Mouse (Mus musculus) hindbrain, embryonic 16.5 days (tissue): ENCODE results near the gene Orc5. TPM values are rescaled to one million over a fixed set of nuclear protein-coding genes. Genes with fewer than 3 reads are reported as not detected.

ENCODE experiments used
- ATAC-seq: fragments of 200-750 bp; cut with Nextera tagmentation; 2 replicates; pipeline ENCODE4 v1.8.0; 2017; ENCODE audit warnings: moderate TSS enrichment, moderate library complexity
- H3K27ac ChIP-seq: fragments of 300-500 bp; sonication (generic); 2 replicates; pipeline ENCODE4 v1.5.1; 2014; ENCODE audit warnings: low read depth, mild to moderate bottlenecking, control low read depth, low read length, moderate library complexity
- H3K27me3 ChIP-seq: fragments of 300-500 bp; sonication (generic); replicated peaks from 2 replicates; pipeline ENCODE4 v1.6.1; 2014; ENCODE audit warnings: low read length; ENCODE audit not compliant: control insufficient read depth, insufficient read depth
- H3K36me3 ChIP-seq: fragments of 300-500 bp; sonication (generic); 2 replicates; pipeline ENCODE4 v1.6.1; 2014; ENCODE audit warnings: mild to moderate bottlenecking, low read length, moderate library complexity, mixed read lengths; ENCODE audit not compliant: control insufficient read depth, insufficient read depth
- H3K4me1 ChIP-seq: fragments of 300-500 bp; sonication (generic); 2 replicates; pipeline ENCODE4 v1.6.1; 2014; ENCODE audit warnings: low read depth, low read length; ENCODE audit not compliant: control insufficient read depth, insufficient read depth
- H3K4me2 ChIP-seq: fragments of 300-500 bp; sonication (generic); 2 replicates; pipeline ENCODE4 v1.6.1; 2014; ENCODE audit warnings: mild to moderate bottlenecking, low read length, control low read depth, moderate library complexity
- H3K4me3 ChIP-seq: fragments of 300-500 bp; sonication (generic); 2 replicates; pipeline ENCODE4 v1.5.1; 2014; ENCODE audit warnings: mild to moderate bottlenecking, low read length, control low read depth, moderate library complexity
- H3K9ac ChIP-seq: fragments of 300-500 bp; sonication (generic); 2 replicates; pipeline ENCODE4 v1.6.1; 2014; ENCODE audit warnings: low read depth, mild to moderate bottlenecking, control low read depth, low read length, moderate library complexity
- H3K9me3 ChIP-seq: fragments of 300-500 bp; sonication (generic); 2 replicates; pipeline ENCODE4 v1.6.1; 2014; ENCODE audit warnings: mild to moderate bottlenecking, low read length, moderate library complexity; ENCODE audit not compliant: control insufficient read depth
- WGBS: fragments of 180-500 bp; shearing (Covaris S2); extraction: QIAGEN DNeasy Blood & Tissue Kit; methylation state at CpG from one replicate; pipeline ENCODE4 v1.1.7; 2014; 5-methylcytosine and 5-hydroxymethylcytosine counted together
- polyA plus RNA-seq: library from polyadenylated mRNA; unstranded; fragments of >200 nt; fragmentation: Nextera tagmentation; extraction: Ambion mirVana; gene quantifications from 2 replicates; pipeline ENCODE4 v1.2.1, GENCODE M21; 2015

Gene Orc5
- polyA plus RNA-seq, 1 experiment from 2014 or later = 37.8 TPM

- Histone ChIP-seq H3K4me3 (no peak overlapping the region), H3K4me2 (no peak overlapping the region), H3K4me1 (no peaks in the 10 kb centered on the region), H3K9ac (no peak overlapping the region), H3K27me3 (no peaks in the 10 kb centered on the region), H3K27ac (no peak overlapping the region), H3K9me3 (no peaks in the 10 kb centered on the region), H3K36me3 (no peaks in the 10 kb centered on the region)
- ATAC-seq = no peak
- WGBS = 96% methylated on average over 6 of the region's 6 CpGs
These were observed 22.7 kb upstream of the Orc5 start for GRCm38 (mm10) chr5:22572881-22573280.

DNA sequence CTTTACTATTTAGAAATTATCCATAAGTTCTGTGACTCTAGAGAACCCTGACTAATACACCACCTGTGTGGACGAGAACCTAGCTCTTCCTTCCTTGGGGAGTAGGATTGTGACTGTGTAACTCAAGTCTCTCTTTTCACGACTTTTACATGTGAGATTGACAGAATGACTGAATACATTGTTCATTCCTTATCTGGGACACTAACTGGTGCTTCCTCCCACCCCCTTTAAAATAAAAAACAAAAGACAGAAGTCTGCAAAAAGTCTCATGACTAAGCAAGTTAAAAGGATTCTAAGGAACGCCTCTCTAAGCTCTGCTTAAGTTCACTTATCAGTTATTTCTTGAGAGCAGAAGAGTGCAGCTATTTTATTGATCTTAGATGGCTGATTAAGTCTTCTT is 22.2 kb upstream of the Orc5 start:
- Histone ChIP-seq H3K4me2 (no peak overlapping the region), H3K4me3 (no peak overlapping the region), H3K4me1 (no peaks in the 10 kb centered on the region), H3K9ac (no peak overlapping the region), H3K27me3 (no peaks in the 10 kb centered on the region), H3K27ac (no peak overlapping the region), H3K9me3 (no peaks in the 10 kb centered on the region), H3K36me3 (no peaks in the 10 kb centered on the region)
- 75% methylated on average over 3 of the region's 3 CpGs for WGBS
- ATAC-seq = no peak

DNA sequence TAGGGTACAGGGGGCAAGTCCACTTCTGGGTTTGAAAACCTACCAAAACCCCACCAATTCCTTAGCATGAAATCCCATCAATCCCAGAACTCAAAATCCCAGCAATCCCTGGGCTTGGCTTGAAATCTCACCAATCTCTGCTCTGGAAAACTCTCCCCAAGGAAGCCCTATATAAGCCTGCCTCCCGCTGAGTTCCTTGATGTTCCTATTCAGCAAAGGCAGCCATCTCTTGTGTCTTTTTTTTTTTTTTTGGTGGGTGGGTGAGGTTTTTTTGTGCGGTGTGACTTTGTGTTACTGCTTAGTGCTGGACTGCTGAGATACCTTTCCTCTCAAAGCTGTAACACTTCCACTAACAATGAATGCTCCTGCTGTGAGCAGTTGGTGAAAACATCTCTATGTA is 15.5 kb upstream of the Orc5 start:
- H3K36me3 ChIP-seq = peaks cover 2% of the 10 kb centered on the region; the same call in 1 of the 2 replicates
- H3K9ac ChIP-seq = no peak overlapping the region
- H3K9me3 ChIP-seq = no peaks in the 10 kb centered on the region
- H3K4me3 ChIP-seq = no peak overlapping the region
- no peak for ATAC-seq
- H3K27ac ChIP-seq = no peak overlapping the region
- H3K27me3 ChIP-seq = no peaks in the 10 kb centered on the region
- H3K4me2 ChIP-seq = no peak overlapping the region
- no peaks in the 10 kb centered on the region for H3K4me1 ChIP-seq
- WGBS = 82% methylated on average over 2 of the region's 2 CpGs

DNA sequence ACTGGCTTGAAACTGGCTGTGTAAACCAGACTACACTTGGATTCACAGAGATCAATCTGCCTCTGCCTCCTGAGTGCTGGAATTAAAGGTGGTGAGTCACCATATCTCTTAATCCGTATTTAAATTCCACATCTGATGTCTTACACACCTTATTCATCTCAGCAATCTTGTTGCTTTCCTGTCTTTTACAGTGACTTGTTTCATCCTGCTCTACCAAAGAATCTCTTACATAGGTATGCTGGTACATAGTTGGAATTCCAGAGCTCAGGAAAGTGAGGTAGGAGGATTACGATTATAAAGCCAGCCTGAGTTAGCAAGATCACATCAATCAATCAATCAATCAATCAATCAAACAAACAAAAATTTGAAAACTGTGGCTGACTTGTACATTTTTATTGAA is 9.6 kb upstream of the Orc5 start:
- ATAC-seq = no peak
- Histone ChIP-seq H3K4me2 (no peak overlapping the region), H3K36me3 (peaks cover 4% of the 10 kb centered on the region), H3K9me3 (no peaks in the 10 kb centered on the region), H3K4me1 (no peaks in the 10 kb centered on the region), H3K4me3 (no peak overlapping the region), H3K27ac (no peak overlapping the region), H3K9ac (no peak overlapping the region), H3K27me3 (no peaks in the 10 kb centered on the region)
- WGBS = 86% methylated on average over 2 of the region's 2 CpGs

- Histone ChIP-seq H3K4me2 (no peak overlapping the region), H3K9me3 (no peaks in the 10 kb centered on the region), H3K27me3 (no peaks in the 10 kb centered on the region), H3K9ac (no peak overlapping the region), H3K27ac (no peak overlapping the region), H3K36me3 (peaks cover 4% of the 10 kb centered on the region), H3K4me3 (no peak overlapping the region), H3K4me1 (no peaks in the 10 kb centered on the region)
- ATAC-seq = no peak
- WGBS = 96% methylated on average over 4 of the region's 4 CpGs
These were observed 7.4 kb upstream of the Orc5 start for GRCm38 (mm10) chr5:22557491-22558113.

GRCm38 (mm10) chr5:22556713-22557112 is 6.5 kb upstream of the Orc5 start:
- Histone ChIP-seq H3K36me3 (peaks cover 2% of the 10 kb centered on the region; the same call in 1 of the 2 replicates), H3K27me3 (no peaks in the 10 kb centered on the region), H3K27ac (no peak overlapping the region), H3K9me3 (no peaks in the 10 kb centered on the region), H3K4me1 (no peaks in the 10 kb centered on the region), H3K9ac (no peak overlapping the region), H3K4me2 (no peak overlapping the region), H3K4me3 (no peak overlapping the region)
- 94% methylated on average over 4 of the region's 4 CpGs for WGBS
- no peak for ATAC-seq

GRCm38 (mm10) chr5:22552233-22552765 is 2.1 kb upstream of the Orc5 start:
- no peak overlapping the region for H3K4me2 ChIP-seq
- no peak overlapping the region for H3K27ac ChIP-seq
- H3K4me3 ChIP-seq = no peak overlapping the region
- peaks cover 10% of the 10 kb centered on the region for H3K4me1 ChIP-seq
- no peak for ATAC-seq
- no peaks in the 10 kb centered on the region for H3K36me3 ChIP-seq
- H3K27me3 ChIP-seq = no peaks in the 10 kb centered on the region
- WGBS = 95% methylated on average over 14 of the region's 14 CpGs
- H3K9me3 ChIP-seq = no peaks in the 10 kb centered on the region
- H3K9ac ChIP-seq = no peak overlapping the region

DNA sequence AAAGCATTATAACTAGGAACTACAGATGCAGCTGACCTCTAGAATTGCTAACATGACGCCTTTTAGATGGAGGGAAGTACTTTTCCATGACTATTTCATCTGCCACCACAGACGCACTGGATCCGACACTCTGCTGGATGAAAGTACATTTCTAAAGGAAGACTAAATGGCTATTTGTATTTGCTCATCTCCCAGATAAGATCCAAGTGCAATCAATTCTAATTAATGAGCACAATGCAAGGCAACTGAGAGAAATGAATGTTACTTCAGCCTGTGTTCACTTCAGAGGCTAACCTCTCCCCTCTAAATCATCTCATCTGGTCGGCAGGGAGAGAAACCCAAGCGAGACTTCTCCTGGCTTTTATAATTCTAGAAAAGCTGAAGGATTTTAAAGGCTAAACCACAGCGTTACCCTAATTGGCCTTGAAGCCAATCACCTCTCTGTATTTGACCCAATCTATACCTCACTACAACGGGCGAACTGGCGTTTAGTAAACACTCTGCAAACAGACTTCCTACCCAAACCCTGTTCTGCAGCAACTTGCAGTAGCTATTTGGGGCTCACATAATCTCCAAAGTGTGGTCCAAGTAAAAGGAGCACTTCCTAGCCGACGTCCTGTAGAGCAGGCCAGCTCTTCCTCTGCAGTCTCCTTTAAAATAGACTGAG is 730 bp downstream of the Orc5 start:
- WGBS = 12% methylated on average over 11 of the region's 11 CpGs
- Histone ChIP-seq H3K9ac (peak overlapping the region; percentile 89), H3K9me3 (no peaks in the 10 kb centered on the region), H3K36me3 (peaks cover 17% of the 10 kb centered on the region), H3K27ac (peak overlapping the region; percentile 91), H3K4me3 (peak overlapping the region; percentile 80), H3K4me2 (peak overlapping the region; percentile 92), H3K4me1 (peaks cover 10% of the 10 kb centered on the region), H3K27me3 (no peaks in the 10 kb centered on the region)
- no peak for ATAC-seq

DNA sequence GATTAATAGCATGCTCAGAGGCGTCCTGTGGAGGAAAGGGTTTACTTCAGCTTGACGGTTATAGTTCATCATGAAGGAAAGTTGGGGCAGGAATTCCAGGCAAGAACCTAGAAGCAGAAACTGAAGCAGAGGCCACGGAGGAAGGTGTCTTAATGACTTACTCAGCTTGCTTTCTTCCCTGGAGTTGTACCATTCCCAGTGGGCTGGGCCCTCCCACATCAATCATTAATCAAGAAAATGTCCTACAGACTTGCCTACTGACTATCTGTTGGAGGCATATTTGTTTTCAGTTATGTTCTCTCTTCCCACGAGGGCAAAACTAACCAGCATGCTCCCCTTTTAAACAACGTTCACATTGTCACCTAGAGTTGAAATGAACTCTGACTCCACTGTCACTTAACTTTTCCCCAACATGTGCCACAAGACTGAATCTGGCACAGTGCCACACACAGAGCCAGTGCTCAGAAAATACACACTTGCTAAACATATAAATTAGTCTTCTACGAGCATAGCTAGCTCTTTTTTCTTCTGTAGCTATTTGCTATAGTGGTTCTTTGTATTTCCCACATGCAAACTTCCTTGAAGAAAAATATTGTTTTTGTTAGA is 1.6 kb downstream of the Orc5 start:
- no peak for ATAC-seq

More for the DNA sequence above, 1.6 kb downstream of the Orc5 start:
- peaks cover 19% of the 10 kb centered on the region for H3K36me3 ChIP-seq
- H3K9ac ChIP-seq = no peak overlapping the region
- H3K27ac ChIP-seq = no peak overlapping the region
- peaks cover 10% of the 10 kb centered on the region for H3K4me1 ChIP-seq
- H3K9me3 ChIP-seq = no peaks in the 10 kb centered on the region
- H3K4me3 ChIP-seq = no peak overlapping the region
- 67% methylated on average over 6 of the region's 6 CpGs for WGBS
- no peak overlapping the region; the same call in 1 of the 2 replicates for H3K4me2 ChIP-seq
- H3K27me3 ChIP-seq = no peaks in the 10 kb centered on the region
